Mouse (Mus musculus) megakaryocyte-erythroid progenitor cell, adult 5-6 weeks (primary cell): ENCODE measurements at regions not wholly inside any gene's neighbourhood (a gene's known extent, or its start where the extent isn't known, plus 50 kb on each side); places are given as distances from the start of the nearest gene placed in this dataset.

Source experiments
- ATAC-seq: replicated peaks from 2 replicates; pipeline ENCODE4 v1.8.0; 2016; ENCODE audit warnings: mild to moderate bottlenecking, inconsistent platforms; ENCODE audit not compliant: severe bottlenecking, poor library complexity, low FRiP score, low TSS enrichment

- ATAC-seq = no peak
These were observed 175.8 kb upstream of the Mpped2 start for GRCm38 (mm10) chr2:106517224-106517623.

- no peak for ATAC-seq
These were observed 170.1 kb upstream of the Mpped2 start for GRCm38 (mm10) chr2:106522961-106523360.

- ATAC-seq = no peak
These were observed 166.1 kb upstream of the Mpped2 start for GRCm38 (mm10) chr2:106527008-106527407.

GRCm38 (mm10) chr2:106529247-106529646, 163.8 kb upstream of the Mpped2 start:
- ATAC-seq = no peak

GRCm38 (mm10) chr2:106529746-106530145, 163.3 kb upstream of the Mpped2 start:
- ATAC-seq = no peak

GRCm38 (mm10) chr2:106538329-106538728, 154.7 kb upstream of the Mpped2 start:
- no peak for ATAC-seq

- ATAC-seq = no peak
These were observed 152.9 kb upstream of the Mpped2 start for GRCm38 (mm10) chr2:106540176-106540575.

- ATAC-seq = no peak
These were observed 146.0 kb upstream of the Mpped2 start for GRCm38 (mm10) chr2:106547117-106547516.

GRCm38 (mm10) chr2:106553666-106554065, 139.4 kb upstream of the Mpped2 start:
- no peak for ATAC-seq

- no peak for ATAC-seq
These were observed 131.4 kb upstream of the Mpped2 start for GRCm38 (mm10) chr2:106561571-106562090.

GRCm38 (mm10) chr2:106570226-106570625, 122.8 kb upstream of the Mpped2 start:
- ATAC-seq = no peak

- ATAC-seq = no peak
These were observed 121.7 kb upstream of the Mpped2 start for GRCm38 (mm10) chr2:106571346-106571745.

GRCm38 (mm10) chr2:106571913-106572312, 121.2 kb upstream of the Mpped2 start:
- no peak for ATAC-seq

GRCm38 (mm10) chr2:106576746-106577323, 116.2 kb upstream of the Mpped2 start:
- ATAC-seq = no peak

- ATAC-seq = no peak
These were observed 115.0 kb upstream of the Mpped2 start for GRCm38 (mm10) chr2:106578062-106578461.

GRCm38 (mm10) chr2:106580663-106581062, 112.4 kb upstream of the Mpped2 start:
- no peak for ATAC-seq

- ATAC-seq = no peak
These were observed 71.8 kb upstream of the Mpped2 start for GRCm38 (mm10) chr2:106621251-106621650.

- ATAC-seq = no peak
These were observed 70.7 kb upstream of the Mpped2 start for GRCm38 (mm10) chr2:106622326-106622725.

GRCm38 (mm10) chr2:106623680-106624079, 69.4 kb upstream of the Mpped2 start:
- ATAC-seq = no peak

GRCm38 (mm10) chr2:106631986-106632385, 61.1 kb upstream of the Mpped2 start:
- no peak for ATAC-seq
